Mouse (Mus musculus): ENCODE measurements at regions not wholly inside any gene's neighbourhood (a gene's known extent, or its start where the extent isn't known, plus 50 kb on each side); places are given as distances from the start of the nearest gene placed in this dataset.

DNA sequence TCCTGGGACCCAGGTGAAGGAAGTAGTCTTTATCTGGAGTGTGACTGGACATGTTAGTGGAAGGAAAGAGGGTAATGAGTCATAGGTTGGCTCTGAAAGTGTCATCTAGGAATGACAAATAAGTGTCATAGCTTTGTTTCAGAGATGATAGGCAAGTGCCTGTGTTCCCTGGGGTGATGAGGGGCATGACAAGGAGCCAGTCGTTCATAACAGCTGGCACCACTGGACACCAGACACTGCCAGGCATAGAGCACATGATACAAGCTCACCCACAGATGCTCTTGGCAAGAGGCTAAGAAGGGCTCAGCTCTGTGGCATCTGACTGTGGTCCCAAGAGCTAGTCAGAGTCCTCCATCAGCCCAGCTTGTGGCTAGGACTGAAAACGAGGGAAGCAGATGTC is 171.0 kb downstream of the Rab11fip4 start:
- DNase-seq, result peak in 1 of 2 experiments; percentile 27

DNA sequence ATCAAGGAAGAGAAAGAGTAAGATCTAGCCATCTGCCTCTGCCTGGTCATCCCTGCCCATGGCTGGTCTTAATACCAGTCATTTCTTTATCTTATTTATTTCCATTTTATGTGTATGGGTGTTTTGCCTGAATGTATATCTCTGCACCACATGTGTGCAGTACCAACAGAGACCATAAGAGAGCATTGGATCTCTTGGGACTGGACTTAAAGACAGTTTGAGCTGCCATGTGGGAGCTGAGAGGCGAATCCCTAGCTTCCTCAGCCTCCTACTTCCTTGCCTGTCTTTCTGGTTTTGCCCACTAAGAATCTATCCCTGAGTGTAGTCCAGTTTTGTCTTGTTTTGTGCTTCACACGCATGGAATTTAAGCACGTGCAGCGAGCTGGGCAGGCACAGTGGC is 169.5 kb downstream of the Rab11fip4 start:
- peak in 1 of 2 experiments; percentile 1 for DNase-seq

DNA sequence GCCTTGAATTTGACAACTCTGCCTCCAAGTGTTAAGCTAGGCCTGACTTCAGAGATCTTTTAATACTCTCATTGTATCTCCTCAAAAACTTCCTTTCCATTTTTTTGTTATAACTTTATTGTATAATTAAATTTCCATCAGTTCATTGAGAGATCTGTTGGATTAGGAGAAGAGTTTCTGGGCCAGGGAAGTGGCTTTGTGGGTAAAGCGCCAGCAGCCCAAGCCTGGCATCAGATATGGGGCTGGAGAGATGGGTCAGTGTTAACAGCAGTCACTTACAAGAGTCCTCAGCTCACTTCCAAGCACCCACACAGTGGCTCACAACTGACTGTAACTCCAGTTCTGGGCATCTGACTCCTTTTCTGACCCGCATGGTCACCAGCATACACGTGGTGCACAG is 167.3 kb downstream of the Rab11fip4 start:
- DNase-seq, result peak in 1 of 2 experiments; percentile 24

DNA sequence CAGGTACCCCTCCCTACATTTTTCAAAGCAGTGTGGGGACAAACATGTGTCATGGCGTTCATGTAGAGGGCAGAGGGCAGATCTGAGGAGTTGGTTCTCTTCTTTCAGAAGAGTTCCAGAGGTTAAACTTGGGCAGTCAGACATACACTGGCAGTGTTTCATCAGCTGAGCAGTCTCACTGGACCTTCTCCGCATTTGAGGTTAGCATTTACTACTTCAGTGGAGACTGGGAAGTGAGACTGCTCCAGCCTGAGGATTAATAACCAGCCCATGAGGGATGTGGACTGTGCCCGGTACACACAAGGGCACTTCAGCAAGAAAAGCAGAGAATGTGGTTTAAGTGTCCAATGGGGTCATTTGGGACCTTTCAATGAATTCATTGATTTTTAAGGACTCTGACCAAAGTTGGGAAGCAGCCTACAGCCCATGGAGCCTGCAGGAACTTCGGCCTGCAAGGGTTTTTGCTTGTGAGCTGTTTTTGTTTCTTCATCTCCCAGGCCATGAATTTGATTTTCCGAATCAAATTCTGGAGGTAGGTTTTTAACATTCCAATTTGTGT is 166.6 kb downstream of the Rab11fip4 start:
- peak; percentile 61 to 85 for DNase-seq

DNA sequence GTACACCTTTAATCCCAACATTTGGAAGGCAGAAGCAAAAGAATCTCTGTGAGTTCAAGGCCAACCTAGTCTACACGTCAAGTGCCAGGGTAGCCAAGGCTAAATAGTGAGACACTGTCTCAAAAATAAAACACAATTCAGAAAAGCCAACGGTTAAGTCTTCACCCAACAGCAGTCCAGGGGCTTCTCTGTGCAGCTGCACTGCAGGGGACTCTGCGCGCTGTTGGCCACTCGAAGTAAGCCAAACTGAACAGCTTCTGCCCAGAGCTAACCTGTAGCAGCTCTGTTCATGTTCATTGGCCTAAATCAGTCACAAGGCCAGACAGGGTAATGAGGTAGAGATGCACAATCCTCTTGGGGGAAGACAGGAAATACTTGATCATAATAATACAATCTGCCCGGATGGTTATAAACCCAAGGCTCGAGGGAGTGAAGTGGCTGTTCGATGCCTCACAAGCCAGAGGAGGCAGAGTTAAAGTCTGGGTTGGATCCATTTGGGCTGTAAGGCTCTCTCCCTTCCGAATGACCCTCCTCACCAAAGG is 165.4 kb downstream of the Rab11fip4 start:
- DNase-seq, result peak in 1 of 2 experiments; percentile 14

DNA sequence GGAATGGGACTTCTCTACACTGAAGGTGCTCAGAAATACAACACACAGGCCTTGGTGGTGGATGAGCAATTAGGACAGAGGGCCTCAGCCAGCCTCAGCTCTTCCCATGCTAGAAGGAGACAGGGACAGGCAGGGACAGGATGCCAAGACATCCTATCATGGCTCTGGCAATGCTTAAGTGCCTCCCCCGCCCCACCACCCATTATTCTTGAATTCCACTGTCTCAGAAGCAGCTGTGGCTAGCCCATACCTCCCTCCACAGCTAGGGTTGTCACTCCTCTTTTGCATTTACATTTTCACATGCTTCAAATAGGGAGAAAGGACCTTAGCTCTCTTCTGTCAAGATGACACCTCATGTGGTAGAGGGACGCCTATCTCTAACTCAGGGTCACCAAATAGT is 162.5 kb downstream of the Rab11fip4 start:
- peak in 1 of 2 experiments; percentile 29 for DNase-seq

DNA sequence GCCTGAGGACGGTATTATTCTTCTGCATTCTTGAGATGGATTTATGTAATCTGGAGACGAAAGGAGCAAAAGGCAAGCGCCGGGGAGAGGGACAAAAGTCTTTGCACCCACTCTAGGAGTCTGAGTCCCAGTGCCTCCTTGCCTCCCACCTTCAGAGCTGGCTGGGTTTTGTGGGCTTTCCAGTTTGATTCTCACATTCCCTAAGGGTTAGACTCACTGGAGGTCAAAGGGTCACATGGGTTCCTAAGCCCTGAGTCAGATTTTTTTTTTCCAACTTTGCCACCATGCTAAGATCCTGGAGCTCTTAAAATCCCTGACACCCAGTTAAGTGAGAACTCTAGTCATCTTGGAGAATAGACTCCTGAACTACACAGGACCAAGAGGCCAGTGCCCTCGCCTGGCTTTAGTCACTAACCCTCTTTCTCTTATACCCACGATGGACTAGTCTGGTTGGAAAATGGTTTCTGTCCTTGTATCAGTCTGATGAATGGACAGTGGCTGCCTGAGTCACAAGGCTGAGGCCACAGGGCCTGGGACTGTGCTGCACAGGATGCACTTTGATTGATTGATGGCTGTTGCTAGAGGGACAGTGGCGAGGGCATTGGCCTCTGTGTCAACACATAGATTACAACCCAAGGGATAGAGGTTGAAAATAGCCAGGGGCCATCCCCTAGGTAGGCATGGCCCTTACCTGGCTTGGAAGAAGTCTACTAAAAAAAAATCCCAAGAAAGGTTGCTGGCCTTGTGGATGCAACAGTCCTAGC is 161.9 kb downstream of the Rab11fip4 start:
- DNase-seq, result peak in 1 of 2 experiments; percentile 35

DNA sequence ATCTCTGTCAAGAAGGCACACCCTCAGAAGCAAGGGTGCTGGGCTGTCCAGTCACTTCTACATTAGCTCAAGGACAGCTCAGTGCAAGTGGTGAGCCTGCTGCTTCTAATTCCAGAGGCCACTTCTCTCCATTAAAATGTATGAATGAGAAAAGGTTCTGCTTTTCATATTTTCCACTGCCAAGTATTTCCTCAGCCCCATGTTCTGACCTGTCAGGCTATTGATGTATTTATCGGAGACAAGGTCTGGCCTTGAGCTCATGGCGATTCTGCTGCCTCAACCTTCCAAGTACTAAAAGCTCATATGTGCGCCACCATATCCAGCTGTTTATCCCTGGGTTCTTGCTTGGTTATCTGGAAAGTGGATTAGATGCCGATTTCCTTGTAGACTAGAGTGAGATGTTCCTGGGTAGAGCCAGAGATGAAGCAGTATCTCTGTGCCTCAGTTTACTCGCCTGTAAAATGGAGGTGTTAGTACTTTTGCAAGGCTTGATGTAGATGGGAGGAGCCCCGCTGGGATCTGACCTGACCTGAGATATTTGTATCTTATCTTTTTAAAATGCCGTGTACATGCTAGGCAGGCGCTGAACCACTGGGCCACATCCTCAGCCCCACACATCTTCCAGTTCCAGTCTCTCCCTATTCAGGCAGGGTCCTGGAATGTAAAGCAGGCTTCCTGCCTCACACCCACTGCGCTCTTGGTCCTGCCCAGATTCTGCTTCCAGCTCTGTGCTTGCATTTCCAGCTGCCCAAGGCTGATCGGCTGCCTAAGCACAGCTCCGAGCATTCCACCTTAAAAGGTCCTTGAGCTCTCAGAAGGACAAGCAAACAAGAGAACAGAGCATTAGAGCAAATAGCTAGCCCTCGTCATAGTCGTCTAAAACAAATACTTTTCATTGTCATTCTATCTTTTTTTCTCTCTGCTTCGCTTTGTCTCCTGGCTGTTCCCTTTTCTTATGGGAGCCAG is 161.0 kb downstream of the Rab11fip4 start:
- DNase-seq, result peak in 1 of 2 experiments; percentile 31

DNA sequence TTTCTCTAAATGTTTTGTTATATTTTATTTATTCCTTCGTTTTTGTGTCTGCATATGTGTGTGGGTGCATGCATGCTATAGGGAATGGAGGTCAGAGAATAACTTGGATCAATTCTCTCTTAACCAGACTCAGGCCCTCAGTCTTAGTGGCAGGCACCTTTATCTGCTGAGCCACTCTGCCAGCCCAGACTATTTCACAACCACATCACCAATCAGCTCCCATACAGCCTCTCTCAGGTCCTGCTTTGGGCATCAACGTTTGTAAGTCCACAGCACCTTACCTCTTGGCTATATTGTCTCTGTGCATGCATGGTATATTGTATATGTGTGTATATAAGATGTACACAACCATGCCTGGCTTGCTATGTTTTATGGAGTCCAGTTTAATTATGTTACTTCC is 159.9 kb downstream of the Rab11fip4 start:
- DNase-seq, result peak in 1 of 2 experiments; percentile 13

DNA sequence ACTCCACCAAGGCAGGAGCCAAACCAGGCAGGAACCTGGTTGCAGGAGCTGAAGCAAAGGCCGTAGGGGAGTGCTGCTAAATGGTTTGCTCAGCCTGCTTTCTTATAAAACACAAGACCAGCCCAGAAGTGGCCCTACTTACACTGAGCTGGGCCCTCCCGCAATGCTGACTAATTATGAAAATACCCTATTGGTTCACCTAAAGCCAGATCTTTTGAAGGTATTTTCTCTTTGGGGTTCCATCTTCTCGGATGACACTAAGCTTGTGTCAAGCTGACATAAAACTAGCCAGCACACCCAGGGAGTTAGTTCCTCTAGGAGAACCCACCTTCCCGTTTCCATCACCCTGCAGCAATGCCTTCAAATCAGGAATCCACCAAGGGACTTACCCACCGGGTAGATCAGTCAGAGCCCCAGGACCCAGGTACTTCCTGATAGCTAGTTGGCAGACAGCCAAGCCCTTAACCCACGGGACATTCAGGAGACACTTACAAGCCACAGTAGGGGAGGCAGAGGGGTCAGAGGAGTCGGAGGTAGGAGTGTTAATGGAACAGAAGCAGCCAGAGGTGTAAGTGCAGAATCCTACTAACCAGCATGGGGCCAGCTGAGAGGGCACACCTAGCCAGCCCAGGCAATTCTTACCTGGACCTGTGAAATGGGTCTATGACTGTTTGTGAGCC is 158.9 kb downstream of the Rab11fip4 start:
- DNase-seq, result no peak

DNA sequence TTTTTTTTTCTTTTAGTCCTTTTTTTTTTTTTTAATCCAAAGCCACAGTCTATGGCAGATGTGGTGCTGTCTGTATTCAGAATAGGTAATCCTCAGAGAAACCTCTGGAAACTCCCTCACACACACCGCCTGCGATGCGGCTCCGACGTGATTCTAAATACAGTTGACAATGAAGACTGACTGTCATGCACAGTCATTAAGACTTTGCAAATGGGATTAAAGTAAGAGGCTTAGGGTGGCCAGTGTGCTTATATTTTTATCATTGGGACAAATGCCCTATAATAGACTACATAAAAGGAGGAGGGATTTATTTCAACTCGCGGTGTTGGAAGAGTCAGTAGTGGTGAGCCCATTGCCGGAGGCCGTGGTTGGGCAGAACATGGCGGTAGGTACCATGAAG is 158.1 kb downstream of the Rab11fip4 start:
- DNase-seq, result no peak

DNA sequence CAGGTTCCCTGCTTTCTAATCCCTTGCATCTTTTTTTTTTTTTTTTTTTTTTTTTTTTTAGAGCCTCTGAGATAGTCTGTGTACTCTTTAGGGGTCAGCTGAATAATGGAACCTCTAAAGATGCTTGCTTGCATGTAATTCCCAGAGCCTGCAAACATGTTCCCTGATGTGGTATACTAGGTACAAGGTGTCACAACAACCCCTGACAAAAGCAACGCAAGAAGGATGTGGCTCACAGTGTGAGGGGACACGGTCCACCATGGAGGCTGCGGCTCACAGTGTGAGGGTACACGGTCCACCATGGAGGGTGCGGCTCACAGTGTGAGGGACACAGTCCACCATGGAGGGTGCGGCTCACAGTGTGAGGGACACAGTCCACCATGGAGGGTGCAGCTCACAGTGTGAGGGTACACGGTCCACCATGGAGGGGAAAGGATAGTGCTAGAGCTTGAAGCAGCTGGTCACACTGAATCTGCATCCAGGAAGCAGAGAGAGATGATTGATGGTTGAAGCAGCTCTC is 157.7 kb downstream of the Rab11fip4 start:
- DNase-seq, result no peak

DNA sequence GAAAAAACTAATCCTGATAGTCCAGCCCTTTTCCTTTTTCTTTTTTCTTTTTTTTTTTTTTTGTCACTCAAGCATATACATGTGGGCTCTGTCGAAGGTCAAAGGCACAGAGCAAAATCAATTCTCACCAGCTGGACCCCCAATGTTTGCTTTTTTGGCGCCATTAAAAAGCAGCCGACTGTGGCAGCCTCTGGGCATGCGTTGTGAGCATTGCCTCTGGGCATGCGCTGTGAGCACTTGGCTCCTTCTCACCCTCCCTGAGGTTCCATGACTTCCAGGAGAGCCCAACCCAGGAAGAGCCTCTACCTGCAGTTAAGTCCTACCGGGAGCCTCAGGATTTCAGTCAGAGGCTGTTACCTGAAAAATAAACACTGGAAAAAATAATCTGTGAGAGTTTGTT is 156.8 kb downstream of the Rab11fip4 start:
- DNase-seq, result peak; percentile 33 to 55
